Mouse (Mus musculus): Measurements from ENCODE around the gene Klhl29. TPM values are rescaled to one million over a fixed set of nuclear protein-coding genes. Genes with fewer than 3 reads are reported as not detected.

Klhl29 gene
- polyA plus RNA-seq, 1 experiment = 3.0 TPM

DNA sequence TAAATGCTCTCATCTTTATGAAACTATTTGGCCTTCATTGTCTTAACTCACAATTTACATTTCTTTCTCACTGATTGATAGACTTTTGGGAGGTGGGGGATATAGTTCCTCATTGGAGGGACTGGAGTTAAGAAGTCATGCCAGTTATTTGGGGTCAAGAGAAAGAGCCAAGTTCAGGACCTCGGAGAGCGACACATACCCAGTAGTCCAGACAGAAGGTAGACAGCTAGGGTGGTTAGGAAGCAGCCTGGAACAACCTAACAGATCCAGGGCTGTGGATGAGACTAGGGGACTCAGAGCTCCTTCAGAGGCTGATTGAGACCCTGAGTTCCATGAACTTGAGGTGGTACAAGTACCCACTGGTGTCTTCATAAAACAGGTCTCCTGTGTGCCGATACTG, 264.1 kb downstream of the Klhl29 start:
- no peak for TF ChIP-seq CTCF (IDR thresholded peaks at IDR 0.05; ENCODE audit: extremely low read depth, insufficient read length, insufficient replicate concordance, low read depth, low read length)
- no peak for TF ChIP-seq POLR2A (IDR thresholded peaks at IDR 0.05; ENCODE audit: low read depth, low read length)
- WGBS = 71% methylated on average over 3 of the region's 3 CpGs
- Histone ChIP-seq H3K4me3 (ENCODE audit: low read depth, low read length) (no peak overlapping the region), H3K4me1 (ENCODE audit: control insufficient read depth, insufficient read depth, insufficient read length, low read length) (no peaks in the 10 kb centered on the region), H3K36me3 (ENCODE audit: control insufficient read depth, insufficient read depth, low read length) (no peaks in the 10 kb centered on the region), H3K27me3 (ENCODE audit: control insufficient read depth, insufficient read depth, low read length) (no peaks in the 10 kb centered on the region), H3K27ac (ENCODE audit: insufficient read depth, low read depth, low read length) (no peak overlapping the region)

DNA sequence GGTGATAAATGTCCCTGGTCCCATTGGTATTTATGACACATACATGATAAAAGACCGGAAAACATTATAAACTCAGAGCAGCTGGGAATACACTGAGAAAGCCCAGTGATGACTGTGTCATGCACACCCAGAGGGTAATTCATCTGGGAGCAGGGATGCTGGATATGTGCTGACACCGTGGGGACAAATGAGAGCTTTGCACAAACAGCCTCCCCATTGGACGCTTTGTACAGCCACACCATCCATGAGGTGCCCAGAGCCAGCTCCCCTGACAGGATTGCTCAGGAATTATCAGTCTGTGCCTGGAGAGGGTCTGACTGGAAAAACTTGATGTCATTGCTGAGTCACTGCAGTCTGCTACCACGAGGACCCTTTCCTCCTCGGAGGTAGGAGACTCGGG, 266.9 kb downstream of the Klhl29 start:
- Histone ChIP-seq H3K4me1 (ENCODE audit: control insufficient read depth, insufficient read depth, insufficient read length, low read length) (no peaks in the 10 kb centered on the region), H3K27ac (ENCODE audit: insufficient read depth, low read depth, low read length) (no peak overlapping the region), H3K27me3 (ENCODE audit: control insufficient read depth, insufficient read depth, low read length) (no peaks in the 10 kb centered on the region), H3K36me3 (ENCODE audit: control insufficient read depth, insufficient read depth, low read length) (no peaks in the 10 kb centered on the region), H3K4me3 (ENCODE audit: low read depth, low read length) (no peak overlapping the region)
- TF ChIP-seq CTCF (IDR thresholded peaks at IDR 0.05; ENCODE audit: extremely low read depth, insufficient read length, insufficient replicate concordance, low read depth, low read length) = no peak
- TF ChIP-seq POLR2A (IDR thresholded peaks at IDR 0.05; ENCODE audit: low read depth, low read length) = no peak
- WGBS = 30% methylated on average over 6 of the region's 6 CpGs

DNA sequence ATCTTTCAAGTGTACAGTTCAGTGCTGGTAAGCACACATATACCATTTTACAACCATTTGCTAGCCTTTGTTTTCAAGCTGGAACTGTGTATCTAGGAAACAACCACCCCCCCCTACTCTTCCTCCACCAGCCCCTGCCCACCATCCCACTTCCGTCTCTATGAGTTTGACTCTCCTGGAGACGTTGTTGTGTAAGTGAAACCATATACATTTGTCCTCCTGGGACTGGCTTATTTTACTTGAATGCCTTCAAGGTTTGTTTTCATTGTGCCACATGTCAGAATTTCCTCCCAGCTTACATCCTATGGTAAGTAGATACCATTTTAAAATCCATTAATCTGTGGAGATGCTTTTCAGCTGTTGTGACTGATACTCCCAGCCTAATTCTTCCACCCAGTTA, 267.7 kb downstream of the Klhl29 start:
- 57% methylated on average over 2 of the region's 2 CpGs for WGBS
- Histone ChIP-seq H3K4me3 (ENCODE audit: low read depth, low read length) (no peak overlapping the region), H3K4me1 (ENCODE audit: control insufficient read depth, insufficient read depth, insufficient read length, low read length) (no peaks in the 10 kb centered on the region)

DNA sequence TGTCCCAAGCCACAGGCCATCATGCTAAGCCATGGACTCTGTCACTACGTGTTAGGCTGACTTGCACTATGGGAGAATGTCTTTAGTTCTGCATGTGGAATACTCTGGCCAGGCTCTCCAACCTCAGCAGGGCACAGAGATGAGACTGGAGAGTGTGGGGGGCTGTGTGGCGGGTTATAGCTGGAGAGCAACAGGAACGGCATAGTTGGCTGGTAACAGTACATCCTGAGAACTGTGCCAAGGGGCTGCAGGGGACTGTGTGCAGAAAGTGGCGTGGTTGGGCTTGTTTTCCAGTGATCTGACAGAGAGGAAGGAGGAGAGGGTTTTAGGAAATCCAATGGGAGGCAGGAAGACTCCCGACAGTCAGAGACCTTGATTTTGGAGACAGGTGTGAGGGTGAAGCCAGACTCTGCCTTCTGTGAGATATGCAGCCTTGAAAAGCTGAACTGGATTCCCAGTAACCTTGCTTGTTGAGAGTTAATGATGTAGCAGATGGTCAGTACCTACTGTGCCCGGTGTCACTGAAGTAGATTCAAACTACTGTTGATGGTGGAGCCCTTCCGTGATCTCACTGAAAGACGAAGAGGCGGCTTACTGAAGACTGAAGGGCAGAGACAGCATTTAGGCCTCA, 270.9 kb downstream of the Klhl29 start:
- TF ChIP-seq POLR2A (IDR thresholded peaks at IDR 0.05; ENCODE audit: low read depth, low read length) (no peak), CTCF (IDR thresholded peaks at IDR 0.05; ENCODE audit: extremely low read depth, insufficient read length, insufficient replicate concordance, low read depth, low read length) (no peak)
- H3K36me3 ChIP-seq (ENCODE audit: control insufficient read depth, insufficient read depth, low read length) = no peaks in the 10 kb centered on the region
- H3K27me3 ChIP-seq (ENCODE audit: control insufficient read depth, insufficient read depth, low read length) = no peaks in the 10 kb centered on the region
- H3K4me1 ChIP-seq (ENCODE audit: control insufficient read depth, insufficient read depth, insufficient read length, low read length) = no peaks in the 10 kb centered on the region
- no peak overlapping the region for H3K27ac ChIP-seq (ENCODE audit: insufficient read depth, low read depth, low read length)
- 81% methylated on average over 9 of the region's 9 CpGs for WGBS
- H3K4me3 ChIP-seq (ENCODE audit: low read depth, low read length) = no peak overlapping the region

More for the DNA sequence above, 267.7 kb downstream of the Klhl29 start:
- H3K27me3 ChIP-seq (ENCODE audit: control insufficient read depth, insufficient read depth, low read length) = no peaks in the 10 kb centered on the region
- no peak overlapping the region for H3K27ac ChIP-seq (ENCODE audit: insufficient read depth, low read depth, low read length)
- no peak for TF ChIP-seq POLR2A (IDR thresholded peaks at IDR 0.05; ENCODE audit: low read depth, low read length)
- no peak for TF ChIP-seq CTCF (IDR thresholded peaks at IDR 0.05; ENCODE audit: extremely low read depth, insufficient read length, insufficient replicate concordance, low read depth, low read length)
- no peaks in the 10 kb centered on the region for H3K36me3 ChIP-seq (ENCODE audit: control insufficient read depth, insufficient read depth, low read length)

DNA sequence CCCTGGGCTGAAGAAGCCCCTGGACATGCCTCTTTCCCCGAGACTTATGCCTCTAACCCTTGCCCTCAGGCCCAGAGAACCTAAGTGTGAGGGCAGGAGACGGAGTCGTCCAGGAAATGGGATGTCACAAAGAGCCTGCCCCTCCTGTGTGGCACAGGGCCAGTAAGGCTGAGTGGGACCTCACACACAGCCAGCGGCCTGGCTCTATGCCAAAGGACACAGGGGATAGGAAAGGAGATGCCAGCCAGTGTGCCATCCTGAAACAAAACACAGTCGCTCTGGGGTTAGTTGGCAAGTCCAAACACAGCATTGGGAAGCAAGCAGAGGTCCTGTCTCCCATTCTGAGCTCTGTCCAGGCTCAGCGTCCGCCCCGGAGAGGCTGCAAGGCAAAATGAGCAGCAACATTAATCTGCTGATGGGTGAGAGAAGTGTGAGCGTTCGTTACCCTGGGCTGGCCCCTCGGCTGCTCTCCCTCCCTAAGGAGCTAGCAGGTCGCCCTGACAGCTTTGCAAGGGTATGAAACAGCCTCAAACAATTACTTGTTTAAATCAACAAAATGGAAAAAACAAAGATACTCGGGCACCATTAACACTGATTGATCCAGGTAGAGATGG, 274.0 kb downstream of the Klhl29 start:
- Histone ChIP-seq H3K4me3 (ENCODE audit: low read depth, low read length) (no peak overlapping the region), H3K4me1 (ENCODE audit: control insufficient read depth, insufficient read depth, insufficient read length, low read length) (no peaks in the 10 kb centered on the region), H3K36me3 (ENCODE audit: control insufficient read depth, insufficient read depth, low read length) (no peaks in the 10 kb centered on the region), H3K27ac (ENCODE audit: insufficient read depth, low read depth, low read length) (no peak overlapping the region), H3K27me3 (ENCODE audit: control insufficient read depth, insufficient read depth, low read length) (no peaks in the 10 kb centered on the region)
- TF ChIP-seq POLR2A (IDR thresholded peaks at IDR 0.05; ENCODE audit: low read depth, low read length) (no peak), CTCF (IDR thresholded peaks at IDR 0.05; ENCODE audit: extremely low read depth, insufficient read length, insufficient replicate concordance, low read depth, low read length) (no peak)
- WGBS = 56% methylated on average over 13 of the region's 13 CpGs

DNA sequence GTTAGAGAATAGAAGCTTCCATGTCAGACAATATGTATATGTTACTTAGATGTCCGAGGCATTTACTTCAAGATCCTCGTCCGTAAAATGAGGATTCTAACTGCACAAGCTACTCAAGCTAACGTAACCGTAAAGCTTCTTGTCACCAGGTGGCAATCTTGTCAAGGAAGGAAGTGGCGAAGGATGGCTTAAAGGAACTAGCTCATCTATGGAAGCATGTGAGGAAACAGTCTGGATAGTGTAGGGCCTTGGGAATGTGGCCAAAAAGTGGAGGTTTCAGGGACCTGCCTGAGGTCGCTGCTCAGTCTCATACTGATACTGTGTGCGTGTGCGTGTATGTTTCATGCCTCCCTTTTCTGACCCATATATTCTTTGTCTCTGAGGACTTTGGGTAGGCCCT, 275.9 kb downstream of the Klhl29 start:
- no peaks in the 10 kb centered on the region for H3K4me1 ChIP-seq (ENCODE audit: control insufficient read depth, insufficient read depth, insufficient read length, low read length)
- TF ChIP-seq POLR2A (IDR thresholded peaks at IDR 0.05; ENCODE audit: low read depth, low read length) (no peak), CTCF (IDR thresholded peaks at IDR 0.05; ENCODE audit: extremely low read depth, insufficient read length, insufficient replicate concordance, low read depth, low read length) (no peak)
- no peak overlapping the region for H3K27ac ChIP-seq (ENCODE audit: insufficient read depth, low read depth, low read length)
- H3K4me3 ChIP-seq (ENCODE audit: low read depth, low read length) = no peak overlapping the region
- H3K27me3 ChIP-seq (ENCODE audit: control insufficient read depth, insufficient read depth, low read length) = no peaks in the 10 kb centered on the region
- WGBS = 85% methylated on average over 9 of the region's 9 CpGs
- H3K36me3 ChIP-seq (ENCODE audit: control insufficient read depth, insufficient read depth, low read length) = no peaks in the 10 kb centered on the region

DNA sequence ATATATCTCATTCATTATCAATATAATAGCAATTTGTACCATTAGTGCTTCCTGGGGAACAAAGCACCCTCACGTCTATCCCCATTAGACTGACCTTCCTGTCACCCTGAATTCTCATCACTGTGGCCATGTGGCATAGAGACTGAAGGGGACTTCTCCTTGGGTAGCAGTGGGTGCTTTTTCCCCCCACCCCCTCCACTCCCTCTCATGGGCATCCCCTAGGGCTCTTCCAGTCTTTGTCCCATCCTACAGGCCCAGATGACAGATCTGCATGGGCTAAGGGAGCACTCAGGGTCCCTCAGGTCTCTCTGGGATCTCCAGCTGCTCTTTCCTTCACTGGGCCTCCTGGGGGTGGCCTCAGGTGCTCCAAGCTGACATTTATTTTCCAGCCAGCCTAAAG, 286.8 kb downstream of the Klhl29 start:
- Histone ChIP-seq H3K36me3 (ENCODE audit: control insufficient read depth, insufficient read depth, low read length) (no peaks in the 10 kb centered on the region), H3K27ac (ENCODE audit: insufficient read depth, low read depth, low read length) (no peak overlapping the region), H3K27me3 (ENCODE audit: control insufficient read depth, insufficient read depth, low read length) (no peaks in the 10 kb centered on the region), H3K4me1 (ENCODE audit: control insufficient read depth, insufficient read depth, insufficient read length, low read length) (no peaks in the 10 kb centered on the region), H3K4me3 (ENCODE audit: low read depth, low read length) (no peak overlapping the region)
- TF ChIP-seq POLR2A (IDR thresholded peaks at IDR 0.05; ENCODE audit: low read depth, low read length) (no peak), CTCF (IDR thresholded peaks at IDR 0.05; ENCODE audit: extremely low read depth, insufficient read length, insufficient replicate concordance, low read depth, low read length) (no peak)
- 15% methylated on average over 1 of the region's 1 CpGs for WGBS
